Mouse (Mus musculus) limb, embryonic 11.5 days (tissue): ENCODE measurements around the gene Zfp72. TPM values are rescaled to one million over a fixed set of nuclear protein-coding genes. Genes with fewer than 3 reads are reported as not detected.

Experiments
- ATAC-seq: fragments of 200-750 bp; cut with Nextera tagmentation; 2 replicates; pipeline ENCODE4 v1.8.0; 2017; ENCODE audit warnings: low read depth; ENCODE audit not compliant: insufficient number of reproducible peaks, low FRiP score, low TSS enrichment
- DNase-seq: peaks from one replicate; pipeline ENCODE4 v3.0.0-alpha.2; 2015; ENCODE audit warnings: low spot score
- H3K27ac ChIP-seq: fragments of 300-500 bp; sonication (generic); replicated peaks from 2 replicates; pipeline ENCODE4 v1.5.1; 2014; ENCODE audit warnings: low read depth, mild to moderate bottlenecking, low read length
- H3K27me3 ChIP-seq: fragments of 300-500 bp; sonication (generic); 2 replicates; pipeline ENCODE4 v1.6.1; 2014; ENCODE audit warnings: mild to moderate bottlenecking, low read length, mixed read lengths; ENCODE audit not compliant: control insufficient read depth, insufficient read depth
- H3K36me3 ChIP-seq: fragments of 300-500 bp; sonication (generic); 2 replicates; pipeline ENCODE4 v1.6.1; 2014; ENCODE audit warnings: mild to moderate bottlenecking, low read length, moderate library complexity, mixed read lengths; ENCODE audit not compliant: control insufficient read depth, insufficient read depth
- H3K4me1 ChIP-seq: fragments of 300-500 bp; sonication (generic); 2 replicates; pipeline ENCODE4 v1.6.1; 2014; ENCODE audit warnings: low read length, mixed read lengths; ENCODE audit not compliant: control insufficient read depth, insufficient read depth
- H3K4me2 ChIP-seq: fragments of 300-500 bp; sonication (generic); 2 replicates; pipeline ENCODE4 v1.6.1; 2014; ENCODE audit warnings: low read depth, mild to moderate bottlenecking, moderate library complexity; ENCODE audit not compliant: severe bottlenecking
- H3K4me3 ChIP-seq: fragments of 300-500 bp; sonication (generic); 2 replicates; pipeline ENCODE4 v1.5.1; 2014; ENCODE audit warnings: low read depth, low read length
- H3K9ac ChIP-seq: fragments of 300-500 bp; sonication (generic); 2 replicates; pipeline ENCODE4 v1.6.1; 2014; ENCODE audit warnings: mild to moderate bottlenecking, low read length
- H3K9me3 ChIP-seq: fragments of 300-500 bp; sonication (generic); 2 replicates; pipeline ENCODE4 v1.6.1; 2016; ENCODE audit warnings: low read length; ENCODE audit not compliant: control insufficient read depth
- WGBS: fragments of 180-500 bp; shearing (Covaris S2); extraction: QIAGEN DNeasy Blood & Tissue Kit; methylation state at CpG from one replicate; pipeline ENCODE4 v1.1.7; 2014; 5-methylcytosine and 5-hydroxymethylcytosine counted together
- polyA plus RNA-seq: library from polyadenylated mRNA; unstranded; fragments of >200 nt; fragmentation: Nextera tagmentation; extraction: Ambion mirVana; gene quantifications from 2 replicates; pipeline ENCODE4 v1.2.1, GENCODE M21; 2014

The Zfp72 gene
- polyA plus RNA-seq, 1 experiment from 2014 or later = 5.7 TPM

- no peak overlapping the region for H3K4me3 ChIP-seq
- H3K4me2 ChIP-seq = no peak overlapping the region
- ATAC-seq = no peak
- H3K27me3 ChIP-seq = no peaks in the 10 kb centered on the region
- H3K9ac ChIP-seq = no peak overlapping the region
- no peak for DNase-seq
- H3K27ac ChIP-seq = no peak overlapping the region
- H3K9me3 ChIP-seq = no peaks in the 10 kb centered on the region
- 86% methylated on average over 13 of the region's 13 CpGs for WGBS
- H3K4me1 ChIP-seq = no peaks in the 10 kb centered on the region
- H3K36me3 ChIP-seq = peaks cover 4% of the 10 kb centered on the region
Observed at GRCm38 (mm10) chr13:74363176-74363858, 27.3 kb downstream of the Zfp72 start.

GRCm38 (mm10) chr13:74362218-74362617 is 28.4 kb downstream of the Zfp72 start:
- no peaks in the 10 kb centered on the region for H3K4me1 ChIP-seq
- peaks cover 6% of the 10 kb centered on the region for H3K36me3 ChIP-seq
- H3K9ac ChIP-seq = no peak overlapping the region
- no peak for DNase-seq
- no peak overlapping the region for H3K27ac ChIP-seq
- H3K9me3 ChIP-seq = no peaks in the 10 kb centered on the region
- H3K27me3 ChIP-seq = no peaks in the 10 kb centered on the region
- no peak for ATAC-seq
- H3K4me2 ChIP-seq = no peak overlapping the region
- WGBS = 85% methylated on average over 2 of the region's 2 CpGs
- no peak overlapping the region for H3K4me3 ChIP-seq

- ATAC-seq (no peak), DNase-seq (no peak)
- WGBS = 94% methylated on average over 13 of the region's 13 CpGs
- Histone ChIP-seq H3K27me3 (no peaks in the 10 kb centered on the region), H3K9me3 (no peaks in the 10 kb centered on the region), H3K9ac (no peak overlapping the region), H3K36me3 (peaks cover 8% of the 10 kb centered on the region), H3K4me1 (no peaks in the 10 kb centered on the region), H3K27ac (no peak overlapping the region), H3K4me2 (no peak overlapping the region), H3K4me3 (no peak overlapping the region)
Observed at GRCm38 (mm10) chr13:74356491-74356890, 34.1 kb downstream of the Zfp72 start.

GRCm38 (mm10) chr13:74350435-74350906 is 40.2 kb downstream of the Zfp72 start:
- Histone ChIP-seq H3K27ac (no peak overlapping the region), H3K27me3 (no peaks in the 10 kb centered on the region), H3K4me1 (0 out of 2 replicates have a peak, but pooled peaks cover 3% of the 10 kb centered on the region), H3K9me3 (no peaks in the 10 kb centered on the region), H3K9ac (peak overlapping the region; percentile 83), H3K4me2 (peak overlapping the region; percentile 74), H3K4me3 (peak overlapping the region; percentile 54), H3K36me3 (0 out of 2 replicates have a peak, but pooled peaks cover 2% of the 10 kb centered on the region)
- 1% methylated on average over 15 of the region's 15 CpGs for whole genome bisulfite sequencing
- DNase-seq = no peak
- ATAC-seq = no peak

GRCm38 (mm10) chr13:74349566-74350434 is 40.8 kb downstream of the Zfp72 start, which contains the start of the genes Sdha and Ccdc127:
TSS of gene Sdha (minus strand) at chr13:74350280.
TSS of gene Ccdc127 (plus strand) at chr13:74350309.
- peak within 1 kb of the TSS; percentile 83 for H3K9ac ChIP-seq
- H3K4me1 ChIP-seq = 0 out of 2 replicates have a peak, but pooled peaks cover 3% of the 10 kb centered on the region
- DNase-seq (peak; percentile 98), ATAC-seq (peak; percentile 96)
- no peaks in the 10 kb centered on the region for H3K27me3 ChIP-seq
- no peak within 1 kb of the TSS for H3K27ac ChIP-seq
- 0 out of 2 replicates have a peak, but pooled peaks cover 2% of the 10 kb centered on the region for H3K36me3 ChIP-seq
- H3K4me3 ChIP-seq = peak within 1 kb of the TSS; percentile 54
- no peaks in the 10 kb centered on the region for H3K9me3 ChIP-seq
- H3K4me2 ChIP-seq = peak within 1 kb of the TSS; percentile 74
- WGBS = 2% methylated on average over 57 of the region's 57 CpGs

- ATAC-seq = no peak
- H3K9ac ChIP-seq = no peak overlapping the region
- DNase-seq = peak; percentile 43
- H3K4me3 ChIP-seq = no peak overlapping the region
- H3K36me3 ChIP-seq = peaks cover 10% of the 10 kb centered on the region
- H3K4me1 ChIP-seq = no peaks in the 10 kb centered on the region
- no peaks in the 10 kb centered on the region for H3K27me3 ChIP-seq
- H3K27ac ChIP-seq = no peak overlapping the region
- H3K4me2 ChIP-seq = no peak overlapping the region
- 57% methylated on average over 3 of the region's 3 CpGs for WGBS
- H3K9me3 ChIP-seq = no peaks in the 10 kb centered on the region
Observed at GRCm38 (mm10) chr13:74341036-74341435, 49.6 kb downstream of the Zfp72 start.

GRCm38 (mm10) chr13:74329321-74329720 is 61.3 kb downstream of the Zfp72 start:
- DNase-seq = no peak
- Histone ChIP-seq H3K27ac (no peak overlapping the region), H3K9ac (no peak overlapping the region), H3K36me3 (peaks cover 25% of the 10 kb centered on the region), H3K4me3 (no peak overlapping the region), H3K9me3 (no peaks in the 10 kb centered on the region), H3K4me1 (no peaks in the 10 kb centered on the region), H3K27me3 (no peaks in the 10 kb centered on the region), H3K4me2 (no peak overlapping the region)
- no peak for ATAC-seq
